Mouse (Mus musculus) liver, embryonic 12.5 days (tissue): ENCODE data around the gene Lamc2. TPM values are rescaled to one million over a fixed set of nuclear protein-coding genes. Genes with fewer than 3 reads are reported as not detected.

Source experiments
- ATAC-seq: fragments of 200-750 bp; cut with Nextera tagmentation; 2 replicates; pipeline ENCODE4 v1.8.0; 2017; ENCODE audit warnings: moderate number of reproducible peaks, mild to moderate bottlenecking, moderate library complexity
- H3K27ac ChIP-seq: fragments of 300-500 bp; sonication (generic); 2 replicates; pipeline ENCODE4 v1.5.1; 2016; ENCODE audit warnings: mild to moderate bottlenecking
- H3K27me3 ChIP-seq: fragments of 300-500 bp; sonication (generic); replicated peaks from 2 replicates; pipeline ENCODE4 v1.6.1; 2016; ENCODE audit warnings: mild to moderate bottlenecking, moderate library complexity
- H3K36me3 ChIP-seq: fragments of 300-500 bp; sonication (generic); 2 replicates; pipeline ENCODE4 v1.6.1; 2016; ENCODE audit warnings: mild to moderate bottlenecking, moderate library complexity
- H3K4me1 ChIP-seq: fragments of 300-500 bp; sonication (generic); 2 replicates; pipeline ENCODE4 v1.6.1; 2016
- H3K4me2 ChIP-seq: fragments of 300-500 bp; sonication (generic); 2 replicates; pipeline ENCODE4 v1.6.1; 2016; ENCODE audit warnings: mild to moderate bottlenecking, moderate library complexity
- H3K4me3 ChIP-seq: fragments of 300-500 bp; sonication (generic); 2 replicates; pipeline ENCODE4 v1.5.1; 2016; ENCODE audit warnings: mild to moderate bottlenecking, moderate library complexity
- H3K9ac ChIP-seq: fragments of 300-500 bp; sonication (generic); 2 replicates; pipeline ENCODE4 v1.6.1; 2016; ENCODE audit warnings: mild to moderate bottlenecking, moderate library complexity
- H3K9me3 ChIP-seq: fragments of 300-500 bp; sonication (generic); replicated peaks from 2 replicates; pipeline ENCODE4 v1.6.1; 2016; ENCODE audit warnings: mild to moderate bottlenecking, moderate library complexity
- WGBS: fragments of 180-500 bp; shearing (Covaris S2); methylation state at CpG from one replicate; pipeline ENCODE4 v1.1.7; 2016; ENCODE audit not compliant: insufficient replicate concordance; 5-methylcytosine and 5-hydroxymethylcytosine counted together
- polyA plus RNA-seq: library from polyadenylated mRNA; unstranded; fragments of >200 nt; fragmentation: Nextera tagmentation; extraction: Ambion mirVana; gene quantifications from 2 replicates; pipeline ENCODE4 v1.2.1, GENCODE M21; 2016

The Lamc2 gene
- polyA plus RNA-seq, 1 experiment from 2014 or later: 0.43 TPM

- Histone ChIP-seq H3K4me1 (peaks cover 9% of the 10 kb centered on the region; the same call in 1 of the 2 replicates), H3K4me2 (no peak overlapping the region), H3K36me3 (no peaks in the 10 kb centered on the region), H3K27ac (no peak overlapping the region), H3K4me3 (no peak overlapping the region), H3K27me3 (no peaks in the 10 kb centered on the region), H3K9ac (no peak overlapping the region), H3K9me3 (no peaks in the 10 kb centered on the region)
- WGBS: 78% methylated on average over 11 of the region's 11 CpGs
- ATAC-seq: no peak
Measured at GRCm38 (mm10) chr1:153140265-153140664, 46.0 kb downstream of the Lamc2 start.

GRCm38 (mm10) chr1:153139635-153140034 lies 46.6 kb downstream of the Lamc2 start:
- Histone ChIP-seq H3K27ac (no peak overlapping the region), H3K4me2 (no peak overlapping the region), H3K9ac (no peak overlapping the region), H3K4me1 (peaks cover 9% of the 10 kb centered on the region; the same call in 1 of the 2 replicates), H3K4me3 (no peak overlapping the region), H3K9me3 (no peaks in the 10 kb centered on the region), H3K36me3 (no peaks in the 10 kb centered on the region), H3K27me3 (no peaks in the 10 kb centered on the region)
- WGBS: 52% methylated on average over 7 of the region's 7 CpGs
- no peak for ATAC-seq

GRCm38 (mm10) chr1:153138486-153138885 lies 47.8 kb downstream of the Lamc2 start:
- WGBS: 68% methylated on average over 5 of the region's 5 CpGs
- Histone ChIP-seq H3K27ac (no peak overlapping the region), H3K36me3 (no peaks in the 10 kb centered on the region), H3K4me3 (no peak overlapping the region), H3K4me1 (peaks cover 9% of the 10 kb centered on the region; the same call in 1 of the 2 replicates), H3K27me3 (no peaks in the 10 kb centered on the region), H3K9me3 (no peaks in the 10 kb centered on the region), H3K9ac (no peak overlapping the region), H3K4me2 (no peak overlapping the region)
- ATAC-seq: no peak

GRCm38 (mm10) chr1:153136647-153137046 lies 49.6 kb downstream of the Lamc2 start:
- Histone ChIP-seq H3K4me1 (peaks cover 9% of the 10 kb centered on the region; the same call in 1 of the 2 replicates), H3K9ac (no peak overlapping the region), H3K27ac (no peak overlapping the region), H3K36me3 (no peaks in the 10 kb centered on the region), H3K27me3 (0 out of 2 replicates have a peak, but pooled peaks cover 4% of the 10 kb centered on the region), H3K9me3 (no peaks in the 10 kb centered on the region), H3K4me2 (no peak overlapping the region), H3K4me3 (no peak overlapping the region)
- WGBS: 67% methylated on average over 13 of the region's 13 CpGs
- no peak for ATAC-seq

GRCm38 (mm10) chr1:153133865-153134781 lies 52.1 kb downstream of the Lamc2 start:
- WGBS: 42% methylated on average over 9 of the region's 9 CpGs
- Histone ChIP-seq H3K4me1 (no peaks in the 10 kb centered on the region), H3K27ac (no peak overlapping the region), H3K4me3 (no peak overlapping the region), H3K36me3 (no peaks in the 10 kb centered on the region), H3K4me2 (no peak overlapping the region), H3K27me3 (0 out of 2 replicates have a peak, but pooled peaks cover 4% of the 10 kb centered on the region), H3K9me3 (no peaks in the 10 kb centered on the region), H3K9ac (no peak overlapping the region)
- ATAC-seq: no peak

GRCm38 (mm10) chr1:153129992-153130713 lies 56.1 kb downstream of the Lamc2 start:
- Histone ChIP-seq H3K36me3 (no peaks in the 10 kb centered on the region), H3K9me3 (no peaks in the 10 kb centered on the region), H3K4me2 (no peak overlapping the region), H3K9ac (no peak overlapping the region), H3K27me3 (peaks cover 4% of the 10 kb centered on the region; the same call in 1 of the 2 replicates), H3K27ac (no peak overlapping the region), H3K4me3 (no peak overlapping the region), H3K4me1 (no peaks in the 10 kb centered on the region)
- 69% methylated on average over 11 of the region's 11 CpGs for WGBS
- ATAC-seq: no peak

GRCm38 (mm10) chr1:153128780-153129179 lies 57.5 kb downstream of the Lamc2 start:
- 52% methylated on average over 8 of the region's 8 CpGs for WGBS
- H3K27ac ChIP-seq: no peak overlapping the region
- no peak for ATAC-seq

GRCm38 (mm10) chr1:153127622-153128021 lies 58.6 kb downstream of the Lamc2 start:
- Histone ChIP-seq H3K27ac (no peak overlapping the region), H3K36me3 (no peaks in the 10 kb centered on the region), H3K9ac (no peak overlapping the region), H3K4me1 (no peaks in the 10 kb centered on the region), H3K27me3 (no peaks in the 10 kb centered on the region; the same call in 1 of the 2 replicates), H3K9me3 (no peaks in the 10 kb centered on the region), H3K4me2 (no peak overlapping the region), H3K4me3 (no peak overlapping the region)
- ATAC-seq: no peak
- WGBS: 56% methylated on average over 4 of the region's 4 CpGs

More at GRCm38 (mm10) chr1:153128780-153129179, 57.5 kb downstream of the Lamc2 start:
- H3K4me2 ChIP-seq: no peak overlapping the region
- H3K4me3 ChIP-seq: no peak overlapping the region
- H3K27me3 ChIP-seq: peaks cover 4% of the 10 kb centered on the region; the same call in 1 of the 2 replicates
- no peaks in the 10 kb centered on the region for H3K4me1 ChIP-seq
- no peak overlapping the region for H3K9ac ChIP-seq
- H3K9me3 ChIP-seq: no peaks in the 10 kb centered on the region
- H3K36me3 ChIP-seq: no peaks in the 10 kb centered on the region

GRCm38 (mm10) chr1:153126491-153127381 lies 59.5 kb downstream of the Lamc2 start:
- no peak overlapping the region for H3K4me2 ChIP-seq
- H3K27ac ChIP-seq: no peak overlapping the region
- no peak for ATAC-seq
- no peaks in the 10 kb centered on the region; the same call in 1 of the 2 replicates for H3K4me1 ChIP-seq
- WGBS: 67% methylated on average over 15 of the region's 15 CpGs
- no peaks in the 10 kb centered on the region; the same call in 1 of the 2 replicates for H3K27me3 ChIP-seq
- H3K4me3 ChIP-seq: no peak overlapping the region
- H3K9ac ChIP-seq: no peak overlapping the region
- H3K36me3 ChIP-seq: no peaks in the 10 kb centered on the region
- no peaks in the 10 kb centered on the region for H3K9me3 ChIP-seq

- no peak for ATAC-seq
- Histone ChIP-seq H3K27me3 (no peaks in the 10 kb centered on the region; the same call in 1 of the 2 replicates), H3K4me2 (no peak overlapping the region), H3K9me3 (no peaks in the 10 kb centered on the region), H3K36me3 (no peaks in the 10 kb centered on the region), H3K4me1 (peaks cover 6% of the 10 kb centered on the region; the same call in 1 of the 2 replicates), H3K9ac (no peak overlapping the region), H3K4me3 (no peak overlapping the region), H3K27ac (no peak overlapping the region)
- 64% methylated on average over 8 of the region's 8 CpGs for WGBS
Measured at GRCm38 (mm10) chr1:153125287-153126275, 60.7 kb downstream of the Lamc2 start.
